ENCODE assay signal across 13 mouse cellular contexts in genomic region chrX:36763298-36763933, GRCm38 (mm10). TPM values are rescaled to one million over a fixed set of nuclear protein-coding genes. Genes with fewer than 3 reads are reported as not detected.
DNase-seq lines count a peak whose midpoint lies in the region; ATAC-seq and TF ChIP-seq lines count a peak whose summit lies in the region.
"Had no signal": no experiment of that assay in that cellular context is flagged by ENCODE, and none has a peak within 500 bp of the region (broad histone marks: within the 10 kb centered on the region; RNA-seq: fewer than 3 reads in every experiment).

No protein-coding gene starts in this region.

- H3K27ac ChIP-seq in embryonic facial prominence, embryonic 13.5 days = 0 out of 2 replicates have a peak overlapping the region, but pooled peaks have one; percentile 1
- H3K27ac ChIP-seq in hindbrain, embryonic 14.5 days = peak overlapping the region; percentile 74
- H3K27ac ChIP-seq in midbrain, postnatal 0 days (ENCODE audit: low read depth, low read length) = peak overlapping the region; percentile 48; the same call in 1 of the 2 replicates

- no peak overlapping the region for H3K9ac ChIP-seq in embryonic facial prominence, embryonic 13.5 days
- no peak overlapping the region for H3K9ac ChIP-seq in hindbrain, embryonic 14.5 days
- H3K9ac ChIP-seq in midbrain, postnatal 0 days (replicated peaks; ENCODE audit: low read length, poor library complexity, severe bottlenecking) = no peak overlapping the region

- DNase-seq in embryo, embryonic 10 days (ENCODE audit: low spot score) = peak; percentile 24
- no peak for DNase-seq in embryo, embryonic 9.5 days (ENCODE audit: extremely low spot score)
- DNase-seq in hindbrain, embryonic 14.5 days (ENCODE audit: low spot score) = peak; percentile 38
- DNase-seq in midbrain, postnatal 0 days (ENCODE audit: low spot score) = peak; percentile 21
- no peak for DNase-seq in layer of hippocampus, adult 11-12 months (ENCODE audit: low spot score)
- DNase-seq in layer of hippocampus, adult 18-20 months (ENCODE audit: low spot score in 2 of 2) = no peak
- DNase-seq: layer of hippocampus, postnatal 36 days; lung, postnatal 14 days had no signal

- no peak for ATAC-seq in embryonic facial prominence, embryonic 13.5 days (ENCODE audit: insufficient number of reproducible peaks, insufficient read depth, low FRiP score, low TSS enrichment, low read depth)
- ATAC-seq in hindbrain, embryonic 14.5 days (ENCODE audit: low FRiP score) = peak; percentile 56; the same call in 1 of the 2 replicates
- ATAC-seq in midbrain, postnatal 0 days (ENCODE audit: low FRiP score) = no peak
- no peak for ATAC-seq in monocyte, adult 5-6 weeks (replicated peaks; ENCODE audit: insufficient number of reproducible peaks, low FRiP score, low TSS enrichment, poor library complexity, severe bottlenecking)

- H3K36me3 ChIP-seq in embryonic facial prominence, embryonic 13.5 days = no peaks in the 10 kb centered on the region
- no peaks in the 10 kb centered on the region for H3K36me3 ChIP-seq in hindbrain, embryonic 14.5 days (replicated peaks; ENCODE audit: control insufficient read depth, insufficient read depth)
- H3K36me3 ChIP-seq in midbrain, postnatal 0 days (ENCODE audit: insufficient read depth, low read length) = no peaks in the 10 kb centered on the region

- TF ChIP-seq CTCF in midbrain, postnatal 0 days (IDR thresholded peaks at IDR 0.05) = no peak

- no peak overlapping the region for H3K4me3 ChIP-seq in embryonic facial prominence, embryonic 13.5 days
- no peak overlapping the region for H3K4me3 ChIP-seq in hindbrain, embryonic 14.5 days (replicated peaks; ENCODE audit: low read length)
- no peak overlapping the region for H3K4me3 ChIP-seq in midbrain, postnatal 0 days (ENCODE audit: low read depth, low read length)

- 42% methylated on average over 11 of the region's 11 CpGs for WGBS in embryonic facial prominence, embryonic 13.5 days
- WGBS in hindbrain, embryonic 14.5 days = 33% methylated on average over 11 of the region's 11 CpGs
- WGBS in midbrain, postnatal 0 days = 40% methylated on average over 11 of the region's 11 CpGs

- H3K9me3 ChIP-seq in embryonic facial prominence, embryonic 13.5 days = no peaks in the 10 kb centered on the region
- no peaks in the 10 kb centered on the region for H3K9me3 ChIP-seq in hindbrain, embryonic 14.5 days (ENCODE audit: control insufficient read depth, low read length)
- no peaks in the 10 kb centered on the region for H3K9me3 ChIP-seq in midbrain, postnatal 0 days (ENCODE audit: low read length)

- no peaks in the 10 kb centered on the region for H3K4me1 ChIP-seq in embryonic facial prominence, embryonic 13.5 days
- no peaks in the 10 kb centered on the region for H3K4me1 ChIP-seq in hindbrain, embryonic 14.5 days (replicated peaks; ENCODE audit: control insufficient read depth, insufficient read depth, low read length)
- no peaks in the 10 kb centered on the region for H3K4me1 ChIP-seq in midbrain, postnatal 0 days (ENCODE audit: insufficient read depth, low read length)

- no peaks in the 10 kb centered on the region for H3K27me3 ChIP-seq in embryonic facial prominence, embryonic 13.5 days
- H3K27me3 ChIP-seq in hindbrain, embryonic 14.5 days (ENCODE audit: control insufficient read depth, insufficient read depth, low read length) = no peaks in the 10 kb centered on the region
- H3K27me3 ChIP-seq in midbrain, postnatal 0 days (ENCODE audit: insufficient read depth, low read length) = no peaks in the 10 kb centered on the region

- no peak overlapping the region for H3K4me2 ChIP-seq in embryonic facial prominence, embryonic 13.5 days
- H3K4me2 ChIP-seq in hindbrain, embryonic 14.5 days (replicated peaks) = peak overlapping the region; percentile 10; the same call in 1 of the 2 replicates
- no peak overlapping the region for H3K4me2 ChIP-seq in midbrain, postnatal 0 days (ENCODE audit: low read depth, low read length, poor library complexity, severe bottlenecking)
- H3K4me2 ChIP-seq: heart, embryonic 11.5 days; liver, embryonic 11.5 days had no signal

RNA-seq across cellular contexts. Expression of gene Slc25a43, which starts 20.0 kb away (rescaled TPM):
- 1.7 and 2.1 TPM in 2 replicates for polyA plus RNA-seq in embryonic facial prominence, embryonic 13.5 days (2015; fragmentation: Nextera tagmentation; extraction: Ambion mirVana)
- 0.42 and 0.96 TPM in 2 replicates for polyA plus RNA-seq in hindbrain, embryonic 14.5 days (2014; fragmentation: Nextera tagmentation; extraction: Ambion mirVana)
- 0.42 and 0.44 TPM in 2 replicates for total RNA-seq in midbrain, postnatal 0 days (2014; rRNA removed)
- 0.25 and 0.73 TPM in 2 replicates for polyA plus RNA-seq in midbrain, postnatal 0 days (2015; fragmentation: Nextera tagmentation; extraction: Ambion mirVana)
- 3.4 TPM in 1 of 3 replicates, not detected in the others for total RNA-seq in monocyte, adult 5-6 weeks (2017)
- total RNA-seq in layer of hippocampus, adult 18-20 months (2021) = under 1 TPM in 1 of 2 experiments, not detected in 1; 0.47 TPM
- total RNA-seq: gastrocnemius, adult 18-20 months had no signal

RNA-seq across cellular contexts. Expression of gene Slc25a5, which starts 32.0 kb away (rescaled TPM):
- polyA plus RNA-seq in embryonic facial prominence, embryonic 13.5 days (2015; fragmentation: Nextera tagmentation; extraction: Ambion mirVana) = 481 and 518 TPM in 2 replicates
- 568 TPM in 2 replicates for polyA plus RNA-seq in hindbrain, embryonic 14.5 days (2014; fragmentation: Nextera tagmentation; extraction: Ambion mirVana)
- total RNA-seq in midbrain, postnatal 0 days (2014; rRNA removed) = 346 and 392 TPM in 2 replicates
- polyA plus RNA-seq in midbrain, postnatal 0 days (2015; fragmentation: Nextera tagmentation; extraction: Ambion mirVana) = 483 and 520 TPM in 2 replicates
- total RNA-seq in monocyte, adult 5-6 weeks (2017) = 373 to 641 TPM (median 606 TPM) in 3 replicates
- 100 to 1,000 TPM; 320 to 325 TPM for total RNA-seq in layer of hippocampus, adult 18-20 months (2021)

Comparison
In these comparisons a context has a peak if more than half of its experiments do, and no peak if none do; other contexts are left out.
1. DNase-seq: peak in embryo, embryonic 10 days (single experiment), hindbrain, embryonic 14.5 days (single experiment) and midbrain, postnatal 0 days (single experiment); none in embryo, embryonic 9.5 days (single experiment), layer of hippocampus, adult 11-12 months (single experiment) and layer of hippocampus, adult 18-20 months (0 of 2).
2. H3K27ac ChIP-seq: peak in every context shown above with its lines; median percentile 74 in hindbrain, embryonic 14.5 days; 48 in midbrain, postnatal 0 days; 1 in embryonic facial prominence, embryonic 13.5 days.